Mouse (Mus musculus): ENCODE data around the gene Rpap1.

- TF ChIP-seq CTCF (IDR thresholded peaks at IDR 0.05; ENCODE audit: low read depth) (no peak), EP300 (IDR thresholded peaks at IDR 0.05; ENCODE audit: low read depth) (no peak)
Measured at GRCm38 (mm10) chr2:119830579-119830978, 43.2 kb upstream of the Rpap1 start.

Measured in liver, postnatal 0 days (tissue).